Mouse (Mus musculus) layer of hippocampus, postnatal 25 days (tissue): ENCODE measurements around the gene Clnk. TPM values are rescaled to one million over a fixed set of nuclear protein-coding genes. Genes with fewer than 3 reads are reported as not detected.

Source experiments
- DNase-seq, 2 experiments: peaks; one replicate each; pipeline ENCODE4 v3.0.0; 2022; ENCODE audit warnings: mixed read lengths in 2 of 2, low spot score in 1 of 2; ENCODE audit errors: extremely low spot score in 1 of 2
- total RNA-seq, 2 experiments: library from RNA; stranded (reverse); gene quantifications; 2 replicates each; pipeline ENCODE4 v1.2.3; 2021

Clnk gene
- total RNA-seq, 2 experiments from 2014 or later: not detected

DNA sequence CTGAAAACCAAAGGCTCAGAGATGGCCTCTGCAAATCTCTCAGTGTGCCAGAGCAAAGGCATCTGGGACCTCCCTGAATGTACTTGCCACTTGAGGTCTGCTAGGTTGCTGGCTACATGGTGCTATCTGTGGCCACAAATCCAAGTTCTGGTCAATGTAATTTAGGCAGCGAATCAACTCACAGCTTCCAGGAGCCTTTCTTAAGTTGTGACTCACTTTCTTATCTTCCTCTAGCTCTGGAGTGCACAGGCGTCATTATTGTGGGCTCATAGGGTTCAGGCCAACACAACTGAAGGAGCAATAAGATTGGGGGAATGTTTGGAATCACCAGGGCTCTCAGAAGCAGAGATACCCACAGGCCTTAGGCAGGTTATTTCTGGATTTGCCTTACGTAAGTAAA is 96.6 kb downstream of the Clnk start:
- no peak for DNase-seq

- no peak for DNase-seq
Measured at GRCm38 (mm10) chr5:38775500-38775899, 101.1 kb downstream of the Clnk start.

DNA sequence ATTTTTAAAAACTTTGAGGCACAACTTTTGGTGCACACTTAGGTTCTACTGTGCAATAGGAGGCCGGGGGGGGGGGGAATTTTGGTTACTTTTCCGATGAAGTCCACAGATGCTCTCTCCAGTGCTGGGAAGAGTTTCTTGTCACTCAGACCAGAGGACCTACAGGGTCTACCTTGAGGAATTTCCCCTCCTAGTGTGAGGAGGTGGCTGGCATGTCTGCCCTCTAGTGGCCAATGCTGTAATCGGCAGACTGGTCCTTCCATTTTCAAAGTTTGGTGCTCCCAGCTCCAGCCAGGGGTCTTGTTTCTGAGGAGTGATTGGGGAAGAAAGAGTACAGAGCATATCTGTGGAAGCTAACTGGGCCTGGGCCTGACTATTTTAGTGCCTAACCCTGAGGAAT is 121.7 kb downstream of the Clnk start:
- DNase-seq: peak; percentile 35 to 59

DNA sequence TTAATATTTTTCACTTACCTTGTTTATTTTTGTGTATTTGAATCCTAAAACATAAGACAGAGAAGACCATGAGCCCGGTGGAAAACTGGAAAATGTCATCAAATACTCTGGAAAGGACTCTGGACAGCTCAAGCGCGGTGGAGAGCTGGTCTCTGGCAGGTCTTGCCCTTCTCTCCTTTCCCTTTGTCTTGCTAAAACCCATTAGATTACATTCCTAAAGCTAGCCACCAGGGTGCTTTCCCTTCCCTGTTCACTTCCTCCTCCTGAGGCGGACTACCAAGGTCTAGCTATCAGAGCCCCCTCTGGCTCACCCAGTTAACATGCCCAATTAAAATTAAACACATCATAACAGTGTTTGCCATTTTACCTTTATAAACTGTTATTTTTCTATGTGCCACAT is 123.9 kb downstream of the Clnk start:
- DNase-seq: no peak

DNA sequence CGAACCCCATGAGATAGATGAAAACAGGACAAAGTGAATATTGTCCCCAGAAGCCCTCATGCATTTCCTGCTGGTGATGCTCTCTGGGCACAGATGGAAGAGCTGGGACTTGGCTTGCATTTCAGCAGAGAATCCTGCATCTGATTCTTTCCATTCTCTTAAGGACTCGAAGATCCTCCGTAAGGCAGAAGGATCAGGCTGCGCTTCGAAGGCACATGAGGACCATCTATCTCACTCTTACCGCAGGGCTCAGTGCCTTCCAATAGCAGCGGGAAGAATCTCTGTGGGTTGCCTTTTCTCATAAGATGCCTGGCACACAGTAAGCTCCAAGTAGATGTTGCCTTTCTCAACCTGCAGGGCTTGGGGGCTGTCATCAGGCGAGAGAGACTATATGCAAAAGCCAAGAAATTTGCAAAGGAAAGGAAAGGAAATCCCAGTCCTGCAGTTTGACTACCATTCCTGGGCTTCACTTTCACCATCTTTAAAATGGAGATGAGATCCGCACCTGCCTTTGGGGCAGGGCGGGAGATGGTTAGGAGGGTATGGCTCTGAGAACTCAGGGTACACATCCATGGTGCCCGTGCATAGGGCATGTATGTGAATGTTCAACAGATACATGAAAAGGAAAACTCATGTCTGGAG is 167.6 kb downstream of the Clnk start:
- no peak for DNase-seq

DNA sequence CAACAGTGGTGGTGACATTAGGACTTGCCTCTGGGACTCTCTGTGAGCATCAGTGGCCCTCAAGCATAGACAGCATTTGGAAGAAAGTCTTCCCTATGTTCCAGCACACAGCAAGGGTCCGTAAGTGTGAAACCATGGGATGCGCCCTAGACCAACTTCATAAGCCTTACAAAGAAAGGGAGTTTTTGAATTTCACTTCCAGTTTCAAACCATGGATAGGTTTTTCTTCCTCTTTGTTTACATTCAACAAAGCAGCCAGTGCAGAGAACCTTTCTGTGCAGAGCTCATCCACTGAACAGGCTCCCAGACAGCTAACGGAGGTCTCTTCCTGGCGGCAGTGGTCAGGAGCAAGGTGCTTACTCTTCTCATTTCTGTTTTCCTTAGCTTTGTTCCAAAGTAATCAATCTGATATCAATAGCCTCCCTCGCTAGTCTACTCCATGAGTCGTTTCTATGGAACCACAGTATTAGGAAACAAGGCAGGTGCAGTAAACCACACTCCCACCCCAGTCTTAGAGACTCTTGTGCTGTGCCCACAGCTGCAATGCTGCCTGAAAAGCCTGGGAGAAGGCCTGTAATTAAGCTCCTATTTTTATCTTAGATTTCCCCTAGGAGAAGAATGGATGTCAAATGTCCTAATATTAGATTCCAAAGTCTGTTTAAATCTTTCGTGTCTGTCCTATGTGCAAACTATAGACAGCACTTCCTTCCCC is 169.1 kb downstream of the Clnk start:
- DNase-seq: no peak

DNA sequence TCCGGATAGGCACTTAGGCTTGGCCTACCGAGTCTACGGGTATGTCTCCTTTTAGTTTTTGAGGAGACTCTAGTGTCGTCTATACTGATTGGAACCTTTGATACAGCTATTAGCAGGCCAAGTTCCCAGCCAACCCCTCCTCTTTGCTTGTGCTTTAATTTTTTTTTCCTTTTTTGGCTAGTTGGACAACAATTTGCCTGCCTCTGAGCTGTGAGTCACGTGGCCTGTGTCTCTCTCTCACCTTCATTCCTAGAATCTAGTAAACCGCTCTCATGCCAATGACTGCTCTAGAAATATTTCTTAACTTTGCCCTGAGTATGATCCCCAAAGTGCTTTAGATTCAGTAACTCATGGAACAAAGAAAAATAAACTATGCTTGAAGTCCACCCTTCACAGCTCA is 173.7 kb downstream of the Clnk start:
- no peak for DNase-seq

DNA sequence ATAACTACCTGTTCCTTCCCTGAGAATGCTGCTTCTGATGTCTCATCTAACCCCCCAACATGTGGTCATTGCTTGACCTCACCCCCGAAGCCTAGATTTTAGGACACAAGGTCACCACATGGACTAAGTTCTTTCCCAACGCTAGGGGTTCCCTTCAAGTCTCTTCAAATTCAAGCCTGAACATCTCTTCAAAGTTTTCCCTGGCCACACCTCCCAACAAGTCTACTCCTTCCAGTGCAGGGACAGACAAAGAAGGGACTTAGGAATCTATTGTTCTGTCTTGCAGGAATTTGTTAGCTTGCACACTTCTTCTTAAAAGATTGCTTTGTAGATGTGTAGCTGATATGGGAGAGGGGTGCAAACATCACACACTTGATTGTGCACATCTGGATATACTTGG is 174.5 kb downstream of the Clnk start:
- no peak for DNase-seq

DNA sequence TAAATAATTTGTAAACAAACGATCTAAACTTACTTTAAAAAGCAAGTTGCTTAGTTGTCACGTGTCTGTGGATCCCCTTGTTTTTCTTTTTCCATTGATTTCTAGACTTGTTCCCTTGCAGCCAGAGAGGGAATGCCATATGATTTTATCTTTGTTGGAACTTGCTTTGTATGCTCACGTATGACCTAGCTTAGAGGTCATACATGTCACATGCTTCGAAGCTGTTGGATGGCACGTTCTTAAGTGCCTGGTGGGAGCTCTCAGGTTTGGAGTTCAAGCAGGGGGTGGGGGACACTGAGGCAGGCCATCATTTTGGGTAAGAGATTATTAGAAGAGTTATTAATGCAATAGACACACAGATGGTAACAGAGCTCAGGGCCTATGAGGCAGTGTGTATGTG is 178.1 kb downstream of the Clnk start:
- no peak for DNase-seq

GRCm38 (mm10) chr5:38698046-38698445 is 178.6 kb downstream of the Clnk start:
- DNase-seq: no peak

DNA sequence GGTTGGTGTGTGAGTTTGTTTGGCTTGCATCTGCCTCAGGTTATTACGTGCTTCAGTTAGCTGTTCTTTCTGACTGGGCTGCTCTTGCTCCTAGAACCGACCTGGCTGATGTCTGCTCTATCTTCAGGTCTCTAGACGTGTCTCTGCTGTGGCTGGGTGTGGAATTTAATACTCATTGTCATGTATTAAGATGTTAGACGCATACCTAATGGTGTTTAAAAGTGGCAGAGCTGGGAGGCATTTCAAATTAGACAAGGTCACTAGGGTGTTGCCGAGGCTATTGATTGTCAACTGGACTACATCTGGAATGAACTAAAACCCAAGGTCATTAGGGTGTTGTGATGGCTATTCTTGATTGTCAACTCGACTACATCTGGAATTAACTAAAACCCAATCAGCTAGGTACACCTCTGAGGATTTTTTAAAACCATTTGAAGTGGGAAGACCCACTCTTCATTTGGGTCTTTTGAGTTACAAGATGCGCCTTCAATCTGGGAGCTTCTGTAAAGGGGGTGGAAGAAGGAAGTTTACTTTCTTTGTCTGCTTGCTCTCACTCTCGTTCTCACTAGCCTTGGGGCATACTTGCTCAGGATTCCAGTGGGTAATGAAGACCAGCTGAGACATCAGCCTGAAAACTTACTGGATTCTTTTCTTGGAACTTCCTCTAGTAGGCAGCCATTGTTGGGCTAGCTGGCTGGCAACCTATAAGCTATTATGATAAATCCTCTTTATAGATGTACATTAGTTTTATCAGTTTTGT is 179.8 kb downstream of the Clnk start:
- no peak for DNase-seq

GRCm38 (mm10) chr5:38692859-38693258 is 183.8 kb downstream of the Clnk start:
- DNase-seq: no peak

- DNase-seq: no peak
Measured at GRCm38 (mm10) chr5:38689186-38689585, 187.4 kb downstream of the Clnk start.

GRCm38 (mm10) chr5:38687694-38688093 is 188.9 kb downstream of the Clnk start:
- DNase-seq: no peak

- DNase-seq: peak; percentile 70 to 77
Measured at GRCm38 (mm10) chr5:38684164-38684911, 192.3 kb downstream of the Clnk start, which contains the start of gene Zfp518b. Gene Zfp518b (minus strand): TSS chr5:38684826.

DNA sequence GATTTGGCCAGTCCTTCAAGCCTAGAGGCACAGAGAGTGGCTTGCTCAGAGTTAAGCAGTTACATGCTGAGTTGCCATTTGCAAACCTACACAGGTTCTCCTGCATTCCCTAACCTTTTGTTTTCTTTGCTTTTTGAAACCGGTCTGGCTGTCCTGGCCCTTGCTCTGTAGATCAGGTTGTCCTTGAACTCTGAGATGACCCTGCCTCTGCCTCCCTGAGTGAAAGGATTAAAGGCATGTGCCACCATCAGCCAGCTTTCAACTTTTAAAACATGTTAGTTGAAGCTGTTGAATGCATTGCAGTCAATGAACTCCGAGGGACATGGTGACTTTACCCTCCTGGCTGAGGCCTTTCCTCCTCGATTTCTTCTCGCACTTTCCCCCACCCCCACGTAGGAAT is 217.8 kb downstream of the Clnk start:
- DNase-seq: no peak

Other genes starting within 250 kb of the Clnk start
- 10 to 100 TPM; 16.4 to 16.5 TPM for gene Zfp518b, start 192.0 kb downstream of the Clnk start, total RNA-seq